Mouse (Mus musculus): ENCODE results near the gene Mitf. TPM values are rescaled to one million over a fixed set of nuclear protein-coding genes. Genes with fewer than 3 reads are reported as not detected.
A peak's percentile ranks its signal among the peaks of the same experiment; 100 is the strongest.

Mitf gene
- polyA plus RNA-seq, 1 experiment, result 6.0 TPM

DNA sequence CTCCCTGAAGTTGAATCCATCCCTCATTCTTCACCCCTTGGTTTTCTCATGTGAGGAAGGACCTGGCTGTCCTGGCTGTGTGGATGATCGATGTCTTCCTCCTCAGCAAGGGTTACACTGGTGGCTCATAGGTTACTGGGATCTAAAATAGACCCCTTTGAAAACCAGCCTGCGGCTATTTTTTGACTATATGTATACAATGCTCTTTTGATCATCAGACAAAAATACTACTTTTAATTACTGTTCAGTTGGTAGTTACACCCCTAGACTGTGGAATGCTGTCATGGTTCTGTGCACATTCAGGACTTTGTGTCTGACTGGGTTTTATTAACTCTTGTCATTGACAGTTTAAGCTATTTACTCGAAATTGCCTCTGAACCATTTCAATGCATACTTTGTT, 157.9 kb downstream of the Mitf start:
- H3K27ac ChIP-seq (ENCODE audit: insufficient read depth, low read length), result no peak overlapping the region
- TF ChIP-seq CTCF (IDR thresholded peaks at IDR 0.05; ENCODE audit: extremely low read depth, insufficient read depth, low read length) (no peak), POLR2A (IDR thresholded peaks at IDR 0.05; ENCODE audit: extremely low read depth, insufficient read depth, low read length) (no peak)
- no peak overlapping the region for H3K4me3 ChIP-seq (ENCODE audit: insufficient read depth, low read length)
- no peaks in the 10 kb centered on the region for H3K4me1 ChIP-seq (ENCODE audit: control insufficient read depth, insufficient read depth, low read length)

DNA sequence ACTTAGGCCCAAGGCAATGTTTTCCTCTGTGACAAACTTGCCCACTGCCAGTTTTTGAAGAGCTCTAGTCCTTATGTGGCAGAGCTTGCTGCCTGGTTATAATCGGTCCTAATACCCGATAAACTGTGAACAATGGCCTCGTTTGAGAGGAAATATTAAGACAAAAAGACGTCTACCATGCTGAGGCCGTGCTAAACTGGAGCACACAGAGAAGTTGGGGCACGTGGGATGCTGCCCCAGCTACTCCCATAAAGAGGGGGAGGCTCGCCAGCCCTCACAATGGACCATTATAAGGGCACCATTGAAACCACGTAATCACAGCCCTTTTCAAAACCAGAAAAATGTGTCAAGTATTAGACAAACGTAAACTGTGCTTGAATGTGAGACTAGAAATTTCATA, 174.8 kb downstream of the Mitf start:
- TF ChIP-seq POLR2A (IDR thresholded peaks at IDR 0.05; ENCODE audit: extremely low read depth, insufficient read depth, low read length) (no peak), CTCF (IDR thresholded peaks at IDR 0.05; ENCODE audit: extremely low read depth, insufficient read depth, low read length) (no peak)
- Histone ChIP-seq H3K4me1 (ENCODE audit: control insufficient read depth, insufficient read depth, low read length) (no peaks in the 10 kb centered on the region), H3K27ac (ENCODE audit: insufficient read depth, low read length) (no peak overlapping the region), H3K4me3 (ENCODE audit: insufficient read depth, low read length) (no peak overlapping the region)

DNA sequence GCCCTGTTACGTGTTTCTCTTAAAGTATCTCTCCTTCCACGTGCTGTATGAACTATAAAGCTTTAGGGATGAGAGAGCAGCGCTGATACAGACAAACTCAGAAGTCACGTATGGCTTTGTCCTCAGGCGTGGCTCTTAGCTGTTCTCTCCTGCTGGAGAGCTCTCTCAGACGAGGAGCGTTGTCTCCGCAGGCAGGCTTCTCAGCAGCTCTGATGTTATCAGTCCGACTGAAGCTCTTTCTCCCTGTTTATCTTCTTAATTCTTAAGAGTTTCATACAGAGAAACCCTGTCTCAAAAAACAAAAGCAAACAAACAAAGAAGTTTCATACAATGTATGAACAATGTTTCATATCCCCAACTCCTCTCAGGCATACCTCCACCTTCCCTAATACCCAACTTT, 178.8 kb downstream of the Mitf start:
- Histone ChIP-seq H3K27ac (ENCODE audit: insufficient read depth, low read length) (no peak overlapping the region), H3K4me3 (ENCODE audit: insufficient read depth, low read length) (no peak overlapping the region), H3K4me1 (ENCODE audit: control insufficient read depth, insufficient read depth, low read length) (no peaks in the 10 kb centered on the region)
- no peak for TF ChIP-seq CTCF (IDR thresholded peaks at IDR 0.05; ENCODE audit: extremely low read depth, insufficient read depth, low read length)
- no peak for TF ChIP-seq POLR2A (IDR thresholded peaks at IDR 0.05; ENCODE audit: extremely low read depth, insufficient read depth, low read length)

DNA sequence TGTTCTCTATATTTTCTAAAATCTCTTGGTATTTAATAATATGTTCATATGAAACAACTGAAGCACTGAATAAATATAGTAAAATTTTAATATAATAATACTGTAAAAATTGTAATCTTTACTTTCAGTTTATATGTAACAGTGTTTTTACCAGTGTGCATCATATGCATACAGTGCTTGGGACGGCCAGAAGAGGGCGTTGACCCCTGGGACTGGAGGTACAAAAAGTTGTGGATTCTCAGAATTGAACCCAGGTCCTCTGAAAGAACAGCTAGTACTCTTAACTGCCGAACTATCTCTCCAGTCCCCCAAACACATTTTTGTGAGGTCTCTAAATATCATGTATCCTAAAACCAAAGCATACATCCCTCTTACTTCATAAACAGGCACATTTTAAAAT, 179.6 kb downstream of the Mitf start:
- Histone ChIP-seq H3K4me1 (ENCODE audit: control insufficient read depth, insufficient read depth, low read length) (no peaks in the 10 kb centered on the region), H3K27ac (ENCODE audit: insufficient read depth, low read length) (no peak overlapping the region), H3K4me3 (ENCODE audit: insufficient read depth, low read length) (no peak overlapping the region)
- TF ChIP-seq POLR2A (IDR thresholded peaks at IDR 0.05; ENCODE audit: extremely low read depth, insufficient read depth, low read length), result no peak
- no peak for TF ChIP-seq CTCF (IDR thresholded peaks at IDR 0.05; ENCODE audit: extremely low read depth, insufficient read depth, low read length)

DNA sequence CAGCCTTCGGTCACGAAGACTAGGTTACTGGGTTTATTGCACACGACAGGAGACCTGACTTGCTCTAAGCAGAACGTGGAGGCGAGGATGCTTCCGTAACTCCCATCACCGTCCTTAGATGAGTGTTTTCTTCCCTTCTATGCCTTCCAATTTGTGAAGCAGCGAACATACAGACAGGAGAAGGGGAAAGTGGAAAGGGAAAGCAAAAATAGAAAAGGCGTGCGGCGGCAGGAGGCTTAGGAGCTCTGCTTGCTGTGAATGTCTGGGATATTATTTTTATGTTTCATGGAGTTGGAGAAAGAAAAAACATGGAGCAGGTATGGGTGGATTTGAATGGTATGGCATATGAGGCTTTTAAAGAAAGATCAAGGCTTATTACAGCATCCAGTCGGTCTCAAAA, 186.7 kb downstream of the Mitf start:
- Histone ChIP-seq H3K4me1 (ENCODE audit: control insufficient read depth, insufficient read depth, low read length) (peaks cover 3% of the 10 kb centered on the region; the same call in 1 of the 2 replicates), H3K27ac (ENCODE audit: insufficient read depth, low read length) (no peak overlapping the region), H3K4me3 (ENCODE audit: insufficient read depth, low read length) (peak overlapping the region; percentile 44)
- TF ChIP-seq POLR2A (IDR thresholded peaks at IDR 0.05; ENCODE audit: extremely low read depth, insufficient read depth, low read length), result 0 out of 2 replicates have a peak, but pooled peaks have one; percentile 16
- TF ChIP-seq CTCF (IDR thresholded peaks at IDR 0.05; ENCODE audit: extremely low read depth, insufficient read depth, low read length), result no peak

DNA sequence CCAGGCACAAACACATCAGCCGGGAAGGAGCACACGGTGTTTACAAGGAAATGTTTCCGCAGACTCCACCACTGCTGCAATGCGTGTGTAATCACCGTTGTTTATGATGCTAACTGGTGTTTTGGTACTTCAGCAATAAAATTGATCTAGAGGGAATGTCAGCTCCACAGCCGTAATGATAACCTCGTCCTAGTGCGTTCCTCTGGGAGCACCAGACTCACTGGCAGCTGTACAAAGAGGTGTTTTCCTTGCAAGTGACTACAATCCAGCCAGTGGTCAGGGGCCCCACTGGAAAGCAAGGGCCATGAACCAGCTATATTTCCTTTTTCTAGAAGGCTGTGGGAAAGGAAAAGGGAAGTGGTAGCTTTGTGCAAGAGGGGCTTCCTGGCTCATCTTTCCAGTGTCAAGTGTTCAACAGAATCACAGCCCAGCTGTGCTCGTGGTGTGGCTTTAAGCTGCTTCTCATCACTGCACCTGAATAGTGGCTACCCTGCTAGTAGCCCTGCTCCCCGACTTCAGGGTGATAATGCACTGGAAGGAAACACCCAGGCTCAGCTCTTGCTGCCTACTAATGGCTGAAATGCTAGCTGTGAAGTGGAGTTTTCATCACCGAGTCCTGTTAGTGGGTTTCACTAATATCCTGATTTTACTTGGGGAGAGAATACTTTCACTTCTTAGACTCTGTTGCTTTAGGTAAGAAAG, 188.9 kb downstream of the Mitf start:
- Histone ChIP-seq H3K27ac (ENCODE audit: insufficient read depth, low read length) (no peak overlapping the region), H3K4me1 (ENCODE audit: control insufficient read depth, insufficient read depth, low read length) (peaks cover 3% of the 10 kb centered on the region; the same call in 1 of the 2 replicates), H3K4me3 (ENCODE audit: insufficient read depth, low read length) (no peak overlapping the region)
- TF ChIP-seq POLR2A (IDR thresholded peaks at IDR 0.05; ENCODE audit: extremely low read depth, insufficient read depth, low read length) (no peak), CTCF (IDR thresholded peaks at IDR 0.05; ENCODE audit: extremely low read depth, insufficient read depth, low read length) (no peak)

DNA sequence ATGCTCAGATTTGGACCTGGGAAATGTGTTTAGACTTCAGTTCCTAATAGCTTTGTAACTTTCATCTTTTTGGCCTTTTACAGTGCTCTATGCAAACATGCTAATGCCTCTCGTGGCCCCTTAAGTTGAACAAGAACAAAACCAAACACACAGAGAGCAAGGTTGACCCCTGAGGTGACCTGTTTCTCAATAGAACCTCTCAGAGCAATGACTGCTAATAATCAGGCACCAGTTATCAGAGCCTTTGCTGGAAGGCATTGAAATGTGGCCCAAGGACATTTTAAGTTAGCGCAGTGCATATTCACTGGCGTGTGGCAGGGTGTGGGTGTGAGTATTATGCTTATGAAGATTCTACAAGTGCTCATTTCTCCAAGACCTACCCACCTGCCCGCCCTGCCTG, 194.7 kb downstream of the Mitf start:
- Histone ChIP-seq H3K27ac (ENCODE audit: insufficient read depth, low read length) (no peak overlapping the region), H3K4me1 (ENCODE audit: control insufficient read depth, insufficient read depth, low read length) (no peaks in the 10 kb centered on the region; the same call in 1 of the 2 replicates), H3K4me3 (ENCODE audit: insufficient read depth, low read length) (no peak overlapping the region)
- no peak for TF ChIP-seq CTCF (IDR thresholded peaks at IDR 0.05; ENCODE audit: extremely low read depth, insufficient read depth, low read length)
- TF ChIP-seq POLR2A (IDR thresholded peaks at IDR 0.05; ENCODE audit: extremely low read depth, insufficient read depth, low read length), result no peak

DNA sequence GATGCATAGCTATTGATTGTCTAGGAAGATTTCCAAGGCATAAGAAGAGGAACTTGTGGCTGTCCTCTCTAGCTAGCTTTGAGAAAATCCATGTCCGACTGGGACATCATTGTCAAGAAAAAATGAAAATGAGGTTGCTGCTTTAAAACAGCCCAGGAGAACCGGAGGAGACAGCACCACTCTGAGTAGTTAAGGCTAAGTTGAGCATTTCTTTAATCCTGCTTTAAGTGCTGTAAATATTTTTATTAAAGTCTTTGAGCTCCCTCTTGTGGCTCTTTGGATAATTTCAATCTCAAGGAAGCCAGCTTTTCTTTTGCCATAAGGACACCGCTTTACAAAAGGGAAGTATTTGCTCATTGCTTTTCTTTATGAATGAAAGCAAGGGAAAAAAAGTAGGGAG, 196.3 kb downstream of the Mitf start:
- no peak overlapping the region for H3K4me3 ChIP-seq (ENCODE audit: insufficient read depth, low read length)
- no peaks in the 10 kb centered on the region; the same call in 1 of the 2 replicates for H3K4me1 ChIP-seq (ENCODE audit: control insufficient read depth, insufficient read depth, low read length)
- no peak overlapping the region for H3K27ac ChIP-seq (ENCODE audit: insufficient read depth, low read length)
- no peak for TF ChIP-seq POLR2A (IDR thresholded peaks at IDR 0.05; ENCODE audit: extremely low read depth, insufficient read depth, low read length)
- TF ChIP-seq CTCF (IDR thresholded peaks at IDR 0.05; ENCODE audit: extremely low read depth, insufficient read depth, low read length), result peak; percentile 9; the same call in 1 of the 2 replicates

DNA sequence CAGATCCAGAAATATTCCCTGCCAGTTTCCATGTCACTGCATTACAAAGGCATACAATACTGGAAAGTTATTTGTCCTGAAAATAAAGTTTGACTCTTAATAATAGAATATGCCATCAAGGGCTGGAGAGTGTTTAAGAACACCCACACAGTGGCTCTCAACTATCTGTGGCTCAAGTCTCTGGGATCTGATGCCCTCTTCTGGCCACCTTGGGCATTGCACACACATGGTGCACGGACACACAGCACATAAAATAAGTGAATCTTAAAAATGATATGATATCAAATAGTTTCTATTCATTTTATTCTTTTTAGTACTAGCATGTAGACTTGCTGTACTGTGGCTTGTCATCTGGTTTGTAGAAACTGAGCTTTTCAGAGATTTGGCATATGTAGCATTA, 198.7 kb downstream of the Mitf start:
- TF ChIP-seq CTCF (IDR thresholded peaks at IDR 0.05; ENCODE audit: extremely low read depth, insufficient read depth, low read length) (peak; percentile 29; the same call in 1 of the 2 replicates), POLR2A (IDR thresholded peaks at IDR 0.05; ENCODE audit: extremely low read depth, insufficient read depth, low read length) (no peak)
- Histone ChIP-seq H3K4me1 (ENCODE audit: control insufficient read depth, insufficient read depth, low read length) (no peaks in the 10 kb centered on the region; the same call in 1 of the 2 replicates), H3K27ac (ENCODE audit: insufficient read depth, low read length) (no peak overlapping the region), H3K4me3 (ENCODE audit: insufficient read depth, low read length) (no peak overlapping the region)

DNA sequence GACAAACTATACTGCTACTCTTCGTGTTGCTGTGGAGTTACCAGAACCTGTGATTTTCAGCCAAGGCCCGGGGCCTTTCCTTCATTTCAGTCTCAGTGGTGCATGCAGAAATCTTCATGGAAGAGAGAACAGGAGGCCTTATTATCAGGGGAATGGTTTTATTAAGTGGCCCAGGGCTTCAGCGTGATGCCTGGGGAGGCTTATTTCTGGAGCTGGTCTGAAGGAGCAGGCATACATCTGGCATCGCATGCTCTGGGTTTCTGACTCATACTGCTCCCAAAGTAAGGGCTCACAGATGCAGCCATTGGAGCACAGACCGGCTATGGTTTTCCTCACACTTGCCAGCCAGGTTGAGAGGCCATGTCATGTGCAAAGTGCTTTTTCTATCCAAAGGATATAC, 208.2 kb downstream of the Mitf start:
- Histone ChIP-seq H3K27ac (ENCODE audit: insufficient read depth, low read length) (no peak overlapping the region), H3K4me1 (ENCODE audit: control insufficient read depth, insufficient read depth, low read length) (no peaks in the 10 kb centered on the region), H3K4me3 (ENCODE audit: insufficient read depth, low read length) (no peak overlapping the region)
- TF ChIP-seq CTCF (IDR thresholded peaks at IDR 0.05; ENCODE audit: extremely low read depth, insufficient read depth, low read length) (no peak), POLR2A (IDR thresholded peaks at IDR 0.05; ENCODE audit: extremely low read depth, insufficient read depth, low read length) (no peak)

Measured in cortical plate, adult 2 months (tissue).